Mouse (Mus musculus) bone marrow macrophage, adult 2 months (primary cell): ENCODE measurements around the gene L1td1.

Experiments used
- CTCF ChIP-seq: IDR thresholded peaks from 2 replicates; pipeline ENCODE4 v1.5.1; 2012; ENCODE audit warnings: low read depth, mild to moderate bottlenecking, low read length, moderate library complexity
- POLR2A ChIP-seq: IDR thresholded peaks from 2 replicates; pipeline ENCODE4 v1.6.1; 2012; ENCODE audit warnings: mild to moderate bottlenecking, low read depth, low read length, borderline replicate concordance

DNA sequence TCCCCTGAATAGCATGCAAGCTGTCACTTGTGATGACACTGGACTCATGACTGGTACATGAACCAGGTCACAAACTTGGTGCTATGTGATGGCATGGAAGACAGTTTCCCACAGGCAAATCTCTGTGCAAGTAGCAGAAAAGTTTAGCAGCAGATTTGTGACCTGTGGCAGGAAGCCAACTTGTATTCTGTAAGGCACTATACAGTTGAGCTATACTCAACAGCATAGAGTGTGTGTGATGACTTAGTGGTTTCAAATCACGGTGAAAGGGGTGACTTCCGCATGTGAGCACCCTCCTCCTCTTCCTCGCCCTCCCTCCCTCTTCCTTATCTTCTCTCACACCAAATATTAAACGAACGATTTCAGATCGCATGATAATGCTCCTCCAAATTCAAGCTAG, 50.9 kb downstream of the L1td1 start:
- TF ChIP-seq CTCF, result no peak
- no peak for TF ChIP-seq POLR2A
